Mouse (Mus musculus): ENCODE results near the gene Zfp991. TPM values are rescaled to one million over a fixed set of nuclear protein-coding genes. Genes with fewer than 3 reads are reported as not detected.

The Zfp991 gene
- polyA plus RNA-seq, 1 experiment from 2014 or later: 9.9 TPM

Other genes starting within 250 kb of the Zfp991 start
- 0.21 TPM in 1 of 2 replicates, not detected in the other for gene Gm21411, start 222.4 kb upstream of the Zfp991 start, polyA plus RNA-seq (2016; fragmentation: Nextera tagmentation; extraction: Ambion mirVana)
- gene Zfp989, start 160.1 kb upstream of the Zfp991 start, polyA plus RNA-seq (2016; fragmentation: Nextera tagmentation; extraction: Ambion mirVana): 0.06 TPM in 1 of 2 replicates, not detected in the other
- gene Rex2, start 110.2 kb upstream of the Zfp991 start, polyA plus RNA-seq (2016; fragmentation: Nextera tagmentation; extraction: Ambion mirVana): 0.09 TPM in 1 of 2 replicates, not detected in the other
- 0.11 and 0.16 TPM in 2 replicates for gene Zfp988, start 173.6 kb downstream of the Zfp991 start, polyA plus RNA-seq (2016; fragmentation: Nextera tagmentation; extraction: Ambion mirVana)
- gene Zfp978, start 229.3 kb downstream of the Zfp991 start, polyA plus RNA-seq (2016; fragmentation: Nextera tagmentation; extraction: Ambion mirVana): 0.14 and 0.26 TPM in 2 replicates

Measured in heart, embryonic 10.5 days (tissue).